Mouse (Mus musculus) frontal cortex, postnatal 25 days (tissue): ENCODE data around the gene Cfap65.

ENCODE experiments used
- DNase-seq, 2 experiments: peaks; one replicate each; pipeline ENCODE4 v3.0.0; 2022; ENCODE audit warnings: low spot score in 2 of 2

Gene Cfap65

GRCm38 (mm10) chr1:74882055-74882734 is 53.2 kb downstream of the Cfap65 start:
- DNase-seq, result no peak

- peak in 1 of 2 experiments; percentile 52 for DNase-seq
Measured at GRCm38 (mm10) chr1:74880785-74881360, 54.5 kb downstream of the Cfap65 start.

- no peak for DNase-seq
Measured at GRCm38 (mm10) chr1:74877199-74877598, 58.2 kb downstream of the Cfap65 start.

- no peak for DNase-seq
Measured at GRCm38 (mm10) chr1:74872218-74872617, 63.2 kb downstream of the Cfap65 start.

- no peak for DNase-seq
Measured at GRCm38 (mm10) chr1:74861783-74862182, 73.6 kb downstream of the Cfap65 start.

GRCm38 (mm10) chr1:74859223-74859984 is 76.0 kb downstream of the Cfap65 start:
- no peak for DNase-seq

- no peak for DNase-seq
Measured at GRCm38 (mm10) chr1:74858805-74859204, 76.6 kb downstream of the Cfap65 start.

GRCm38 (mm10) chr1:74858171-74858719 is 77.2 kb downstream of the Cfap65 start:
- peak; percentile 63 to 81 for DNase-seq

GRCm38 (mm10) chr1:74857677-74858076 is 77.7 kb downstream of the Cfap65 start:
- no peak for DNase-seq

GRCm38 (mm10) chr1:74857201-74857600 is 78.2 kb downstream of the Cfap65 start:
- DNase-seq, result no peak

GRCm38 (mm10) chr1:74856791-74857190 is 78.6 kb downstream of the Cfap65 start:
- no peak for DNase-seq

- DNase-seq, result no peak
Measured at GRCm38 (mm10) chr1:74856439-74856720, 79.0 kb downstream of the Cfap65 start.

GRCm38 (mm10) chr1:74855651-74856438 is 79.6 kb downstream of the Cfap65 start:
- no peak for DNase-seq

GRCm38 (mm10) chr1:74855156-74855555 is 80.2 kb downstream of the Cfap65 start:
- no peak for DNase-seq

GRCm38 (mm10) chr1:74854306-74855056 is 80.9 kb downstream of the Cfap65 start, which contains the start of gene Cdk5r2:
TSS of gene Cdk5r2 (plus strand) at chr1:74854934.
- DNase-seq, result peak; percentile 76 to 89
